Mouse (Mus musculus) hindbrain, embryonic 11.5 days (tissue): ENCODE results near the gene Kbtbd13. TPM values are rescaled to one million over a fixed set of nuclear protein-coding genes. Genes with fewer than 3 reads are reported as not detected.

Experiments
- ATAC-seq: fragments of 200-750 bp; cut with Nextera tagmentation; 2 replicates; pipeline ENCODE4 v1.8.0; 2017; ENCODE audit warnings: mild to moderate bottlenecking, moderate TSS enrichment, moderate library complexity; ENCODE audit not compliant: low FRiP score
- DNase-seq: peaks from one replicate; pipeline ENCODE4 v3.0.0-alpha.2; 2015; ENCODE audit warnings: low spot score
- H3K27ac ChIP-seq: fragments of 300-500 bp; sonication (generic); 2 replicates; pipeline ENCODE4 v1.5.1; 2014; ENCODE audit warnings: mild to moderate bottlenecking, low read depth, low read length
- H3K27me3 ChIP-seq: fragments of 300-500 bp; sonication (generic); 2 replicates; pipeline ENCODE4 v1.6.1; 2014; ENCODE audit warnings: mild to moderate bottlenecking, low read length, moderate library complexity, mixed read lengths; ENCODE audit not compliant: control insufficient read depth, insufficient read depth
- H3K36me3 ChIP-seq: fragments of 300-500 bp; sonication (generic); 2 replicates; pipeline ENCODE4 v1.6.1; 2014; ENCODE audit warnings: mild to moderate bottlenecking, low read length, moderate library complexity, mixed read lengths; ENCODE audit not compliant: control insufficient read depth, insufficient read depth
- H3K4me1 ChIP-seq: fragments of 300-500 bp; sonication (generic); replicated peaks from 2 replicates; pipeline ENCODE4 v1.6.1; 2014; ENCODE audit warnings: low read length, mixed read lengths; ENCODE audit not compliant: control insufficient read depth, insufficient read depth
- H3K4me2 ChIP-seq: fragments of 300-500 bp; sonication (generic); replicated peaks from 2 replicates; pipeline ENCODE4 v1.6.1; 2014; ENCODE audit warnings: mild to moderate bottlenecking, low read depth, low read length
- H3K4me3 ChIP-seq: fragments of 300-500 bp; sonication (generic); 2 replicates; pipeline ENCODE4 v1.5.1; 2014; ENCODE audit warnings: low read depth, low read length
- H3K9ac ChIP-seq: fragments of 300-500 bp; sonication (generic); 2 replicates; pipeline ENCODE4 v1.6.1; 2014; ENCODE audit warnings: low read depth, low read length
- H3K9me3 ChIP-seq: fragments of 300-500 bp; sonication (generic); 2 replicates; pipeline ENCODE4 v1.6.1; 2016; ENCODE audit warnings: low read length; ENCODE audit not compliant: control insufficient read depth
- WGBS: fragments of 180-500 bp; shearing (Covaris S2); extraction: QIAGEN DNeasy Blood & Tissue Kit; methylation state at CpG from one replicate; pipeline ENCODE4 v1.1.7; 2014; 5-methylcytosine and 5-hydroxymethylcytosine counted together
- polyA plus RNA-seq: library from polyadenylated mRNA; unstranded; fragments of >200 nt; fragmentation: Nextera tagmentation; extraction: Ambion mirVana; gene quantifications from 2 replicates; pipeline ENCODE4 v1.2.1, GENCODE M21; 2014

The Kbtbd13 gene
- polyA plus RNA-seq, 1 experiment from 2014 or later = not detected

- WGBS = 78% methylated on average over 24 of the region's 24 CpGs
- H3K27me3 ChIP-seq = no peaks in the 10 kb centered on the region
- no peak for DNase-seq
- no peaks in the 10 kb centered on the region for H3K9me3 ChIP-seq
- H3K4me1 ChIP-seq = no peaks in the 10 kb centered on the region
- no peak overlapping the region for H3K27ac ChIP-seq
- H3K4me3 ChIP-seq = no peak overlapping the region
- no peaks in the 10 kb centered on the region for H3K36me3 ChIP-seq
- ATAC-seq = no peak
- no peak overlapping the region for H3K4me2 ChIP-seq
- H3K9ac ChIP-seq = no peak overlapping the region
These were observed 19.7 kb downstream of the Kbtbd13 start for GRCm38 (mm10) chr9:65371756-65372155.

DNA sequence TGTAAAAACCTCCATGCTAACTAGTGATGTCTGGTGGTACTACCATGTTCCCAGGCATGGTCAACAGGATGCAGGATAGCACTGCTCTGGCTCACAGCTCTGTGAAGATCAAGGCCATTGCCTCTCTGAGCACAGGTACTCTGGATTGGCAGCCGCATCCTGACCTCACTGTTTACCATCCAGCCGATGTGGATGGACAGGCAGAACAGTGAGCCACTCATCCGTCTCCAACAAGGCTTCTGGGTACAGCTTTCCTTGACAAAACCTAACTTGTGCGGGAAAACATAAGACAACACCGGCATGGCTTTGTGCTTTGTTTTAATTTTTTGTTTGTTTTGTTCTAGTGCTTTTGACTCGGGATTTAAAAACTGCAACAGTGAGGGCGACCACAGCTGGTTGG, 25.7 kb downstream of the Kbtbd13 start:
- WGBS = 92% methylated on average over 7 of the region's 7 CpGs
- ATAC-seq = no peak

DNA sequence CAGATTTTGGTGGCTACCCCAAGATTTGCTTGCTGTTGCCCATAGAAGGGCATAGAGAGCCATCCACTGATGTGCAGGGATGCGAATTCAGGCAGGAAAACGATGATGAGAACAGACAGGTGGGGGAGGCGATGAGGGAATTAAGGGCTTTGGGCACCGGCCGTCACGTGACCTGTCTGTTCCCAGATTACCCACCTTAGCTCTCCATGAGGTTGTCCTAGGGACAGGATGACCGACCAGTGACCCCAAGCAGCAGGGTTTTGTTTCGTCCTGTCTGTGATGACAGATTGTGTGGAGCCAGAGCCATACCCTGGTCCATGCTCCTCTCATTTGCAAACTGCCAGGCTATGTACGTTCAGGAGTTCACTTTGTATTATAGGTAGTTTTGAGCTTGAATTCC, 27.8 kb downstream of the Kbtbd13 start:
- Histone ChIP-seq H3K4me1 (no peaks in the 10 kb centered on the region), H3K4me3 (no peak overlapping the region), H3K36me3 (peaks cover 2% of the 10 kb centered on the region; the same call in 1 of the 2 replicates), H3K9me3 (no peaks in the 10 kb centered on the region), H3K4me2 (no peak overlapping the region), H3K27ac (no peak overlapping the region), H3K27me3 (no peaks in the 10 kb centered on the region), H3K9ac (no peak overlapping the region)
- 57% methylated on average over 9 of the region's 9 CpGs for WGBS
- DNase-seq (no peak), ATAC-seq (no peak)

More for the DNA sequence above, 25.7 kb downstream of the Kbtbd13 start:
- DNase-seq = no peak
- Histone ChIP-seq H3K4me2 (no peak overlapping the region), H3K9me3 (no peaks in the 10 kb centered on the region), H3K27me3 (no peaks in the 10 kb centered on the region), H3K4me3 (no peak overlapping the region), H3K4me1 (no peaks in the 10 kb centered on the region), H3K9ac (no peak overlapping the region), H3K36me3 (no peaks in the 10 kb centered on the region), H3K27ac (no peak overlapping the region)

- H3K27me3 ChIP-seq = no peaks in the 10 kb centered on the region
- H3K9ac ChIP-seq = no peak within 1 kb of the TSS
- ATAC-seq = no peak
- WGBS = 91% methylated on average over 16 of the region's 16 CpGs
- no peak for DNase-seq
- no peaks in the 10 kb centered on the region for H3K9me3 ChIP-seq
- H3K27ac ChIP-seq = no peak within 1 kb of the TSS
- no peak within 1 kb of the TSS for H3K4me2 ChIP-seq
- no peaks in the 10 kb centered on the region for H3K4me1 ChIP-seq
- H3K36me3 ChIP-seq = peaks cover 8% of the 10 kb centered on the region; the same call in 1 of the 2 replicates
- no peak within 1 kb of the TSS for H3K4me3 ChIP-seq
These were observed 30.6 kb downstream of the Kbtbd13 start, which contains the start of gene Ubap1l for GRCm38 (mm10) chr9:65360641-65361448. Gene Ubap1l, plus strand, starts transcription at chr9:65361041.

GRCm38 (mm10) chr9:65358956-65359480, 32.4 kb downstream of the Kbtbd13 start:
- no peak overlapping the region for H3K27ac ChIP-seq
- no peak overlapping the region for H3K9ac ChIP-seq
- H3K36me3 ChIP-seq = peaks cover 8% of the 10 kb centered on the region; the same call in 1 of the 2 replicates
- H3K4me1 ChIP-seq = no peaks in the 10 kb centered on the region
- DNase-seq = no peak
- H3K9me3 ChIP-seq = no peaks in the 10 kb centered on the region
- H3K27me3 ChIP-seq = no peaks in the 10 kb centered on the region
- 93% methylated on average over 1 of the region's 1 CpGs for WGBS
- no peak for ATAC-seq
- no peak overlapping the region for H3K4me3 ChIP-seq
- no peak overlapping the region for H3K4me2 ChIP-seq

- Histone ChIP-seq H3K4me1 (no peaks in the 10 kb centered on the region), H3K36me3 (peaks cover 8% of the 10 kb centered on the region; the same call in 1 of the 2 replicates), H3K4me3 (no peak overlapping the region), H3K4me2 (no peak overlapping the region), H3K9ac (no peak overlapping the region), H3K27ac (no peak overlapping the region), H3K9me3 (no peaks in the 10 kb centered on the region), H3K27me3 (no peaks in the 10 kb centered on the region)
- DNase-seq (no peak), ATAC-seq (no peak)
- 95% methylated on average over 2 of the region's 2 CpGs for WGBS
These were observed 34.5 kb downstream of the Kbtbd13 start for GRCm38 (mm10) chr9:65356971-65357370.

DNA sequence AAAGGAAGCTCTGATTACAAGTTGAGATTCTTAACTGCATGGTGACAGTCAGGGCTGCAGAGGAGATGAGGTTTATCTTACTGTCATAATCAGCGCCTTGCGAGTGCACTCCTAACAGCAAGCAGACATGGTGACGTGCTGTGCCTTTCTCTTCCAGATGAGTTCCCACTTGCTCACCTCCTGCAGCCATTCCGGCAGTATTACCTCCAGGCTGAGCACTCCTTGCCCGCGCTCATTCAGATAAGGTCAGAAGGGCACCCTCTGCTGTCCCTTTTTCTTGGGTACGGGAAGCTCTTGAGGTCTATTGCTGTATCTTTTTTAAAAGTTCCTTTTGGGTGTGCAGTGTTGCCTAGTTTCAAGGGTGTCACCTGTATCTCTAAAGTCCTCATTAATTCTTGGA, 34.9 kb downstream of the Kbtbd13 start:
- WGBS = 86% methylated on average over 7 of the region's 7 CpGs
- no peak overlapping the region for H3K9ac ChIP-seq
- no peak overlapping the region for H3K4me3 ChIP-seq
- H3K4me2 ChIP-seq = no peak overlapping the region
- DNase-seq (no peak), ATAC-seq (no peak)
- H3K4me1 ChIP-seq = no peaks in the 10 kb centered on the region
- H3K9me3 ChIP-seq = no peaks in the 10 kb centered on the region
- no peaks in the 10 kb centered on the region for H3K27me3 ChIP-seq
- H3K36me3 ChIP-seq = peaks cover 8% of the 10 kb centered on the region; the same call in 1 of the 2 replicates
- no peak overlapping the region for H3K27ac ChIP-seq

- WGBS = 87% methylated on average over 5 of the region's 5 CpGs
These were observed 38.2 kb downstream of the Kbtbd13 start for GRCm38 (mm10) chr9:65353251-65353650.

More at GRCm38 (mm10) chr9:65353251-65353650, 38.2 kb downstream of the Kbtbd13 start:
- Histone ChIP-seq H3K4me2 (no peak overlapping the region), H3K9ac (no peak overlapping the region), H3K27ac (no peak overlapping the region), H3K36me3 (0 out of 2 replicates have a peak, but pooled peaks cover 3% of the 10 kb centered on the region), H3K4me3 (no peak overlapping the region), H3K4me1 (no peaks in the 10 kb centered on the region), H3K9me3 (no peaks in the 10 kb centered on the region), H3K27me3 (no peaks in the 10 kb centered on the region)
- ATAC-seq (no peak), DNase-seq (no peak)
